Mouse (Mus musculus): ENCODE results near the gene Gm27027.

Gene Gm27027

GRCm38 (mm10) chr2:93996254-93996653, at the start of gene Gm27027:
Gm27027 (minus strand) TSS chr2:93996354.
- no peak for DNase-seq (ENCODE audit: low read depth, low spot score)

- DNase-seq (ENCODE audit: low read depth, low spot score) = peak; percentile 64
These were observed 49.4 kb upstream of the Gm27027 start for GRCm38 (mm10) chr2:94045411-94046090.

GRCm38 (mm10) chr2:94044174-94044573, 48.0 kb upstream of the Gm27027 start:
- DNase-seq (ENCODE audit: low read depth, low spot score) = no peak

- no peak for DNase-seq (ENCODE audit: low read depth, low spot score)
These were observed 47.5 kb upstream of the Gm27027 start for GRCm38 (mm10) chr2:94043662-94044061.

- DNase-seq (ENCODE audit: low read depth, low spot score) = no peak
These were observed 46.3 kb upstream of the Gm27027 start for GRCm38 (mm10) chr2:94042461-94042860.

- DNase-seq (ENCODE audit: low read depth, low spot score) = no peak
These were observed 44.4 kb upstream of the Gm27027 start for GRCm38 (mm10) chr2:94040391-94041125.

- DNase-seq (ENCODE audit: low read depth, low spot score) = no peak
These were observed 39.5 kb upstream of the Gm27027 start for GRCm38 (mm10) chr2:94035428-94036331.

GRCm38 (mm10) chr2:94030602-94031001, 34.4 kb upstream of the Gm27027 start:
- DNase-seq (ENCODE audit: low read depth, low spot score) = no peak

- no peak for DNase-seq (ENCODE audit: low read depth, low spot score)
These were observed 28.5 kb upstream of the Gm27027 start for GRCm38 (mm10) chr2:94024637-94025036.

- peak; percentile 83 for DNase-seq (ENCODE audit: low read depth, low spot score)
These were observed 14.5 kb upstream of the Gm27027 start, which contains the start of gene Alkbh3 for GRCm38 (mm10) chr2:94010335-94011291. Alkbh3 (minus strand) TSS chr2:94010807.

GRCm38 (mm10) chr2:94002331-94002730, 6.2 kb upstream of the Gm27027 start:
- peak; percentile 61 for DNase-seq (ENCODE audit: low read depth, low spot score)

- no peak for DNase-seq (ENCODE audit: low read depth, low spot score)
These were observed 5.8 kb upstream of the Gm27027 start for GRCm38 (mm10) chr2:94001918-94002317.

- no peak for DNase-seq (ENCODE audit: low read depth, low spot score)
These were observed 5.3 kb upstream of the Gm27027 start for GRCm38 (mm10) chr2:94001411-94001810.

- no peak for DNase-seq (ENCODE audit: low read depth, low spot score)
These were observed 3.3 kb downstream of the Gm27027 start for GRCm38 (mm10) chr2:93992810-93993209.

GRCm38 (mm10) chr2:93992259-93992658, 3.9 kb downstream of the Gm27027 start:
- DNase-seq (ENCODE audit: low read depth, low spot score) = no peak

- no peak for DNase-seq (ENCODE audit: low read depth, low spot score)
These were observed 4.8 kb downstream of the Gm27027 start for GRCm38 (mm10) chr2:93991336-93991735.

- DNase-seq (ENCODE audit: low read depth, low spot score) = no peak
These were observed 7.7 kb downstream of the Gm27027 start for GRCm38 (mm10) chr2:93988440-93988839.

- no peak for DNase-seq (ENCODE audit: low read depth, low spot score)
These were observed 13.5 kb downstream of the Gm27027 start for GRCm38 (mm10) chr2:93982457-93983235.

GRCm38 (mm10) chr2:93979249-93980120, 16.7 kb downstream of the Gm27027 start:
- no peak for DNase-seq (ENCODE audit: low read depth, low spot score)

All from retina, adult 2 months (tissue).